ENCODE assay signal across 25 mouse cellular contexts in genomic region chr17:62135050-62135449, GRCm38 (mm10).
"Had no signal": no experiment of that assay in that cellular context is flagged by ENCODE, and none has a peak within 500 bp of the region (broad histone marks: within the 10 kb centered on the region; RNA-seq: fewer than 3 reads in every experiment).

No protein-coding gene starts in this region.

- H3K4me2 ChIP-seq: heart, embryonic 12.5 days; intestine, embryonic 15.5 days; limb, embryonic 12.5 days; liver, embryonic 11.5 days; liver, embryonic 13.5 days had no signal

- ATAC-seq: hindbrain, embryonic 16.5 days; inflammation-experienced regulatory T-cells, adult 6 months; intestine, embryonic 15.5 days; intestine, postnatal 0 days had no signal

- H3K4me3 ChIP-seq: gastrocnemius, adult 2 months; heart, embryonic 10.5 days; heart, embryonic 12.5 days; hindbrain, embryonic 10.5 days; intestine, embryonic 15.5 days; layer of hippocampus, adult 2 months; left cerebral cortex, adult 2 months; limb, embryonic 10.5 days; limb, embryonic 12.5 days; liver, embryonic 13.5 days had no signal

- H3K9me3 ChIP-seq: heart, embryonic 10.5 days; heart, embryonic 12.5 days; hindbrain, embryonic 10.5 days; intestine, embryonic 15.5 days; limb, embryonic 10.5 days; limb, embryonic 12.5 days; liver, embryonic 13.5 days had no signal

- H3K27ac ChIP-seq: gastrocnemius, adult 2 months; heart, embryonic 10.5 days; hindbrain, embryonic 10.5 days; intestine, embryonic 15.5 days; layer of hippocampus, adult 2 months; left cerebral cortex, adult 2 months; limb, embryonic 10.5 days; limb, embryonic 12.5 days; liver, embryonic 13.5 days had no signal

- H3K27me3 ChIP-seq: heart, embryonic 12.5 days; intestine, embryonic 15.5 days; limb, embryonic 12.5 days; liver, embryonic 13.5 days had no signal

- H3K4me1 ChIP-seq: heart, embryonic 10.5 days; heart, embryonic 12.5 days; hindbrain, embryonic 10.5 days; intestine, embryonic 15.5 days; limb, embryonic 10.5 days; limb, embryonic 12.5 days; liver, embryonic 13.5 days had no signal

- H3K9ac ChIP-seq: heart, embryonic 12.5 days; intestine, embryonic 15.5 days; limb, embryonic 12.5 days; liver, embryonic 13.5 days had no signal

- H3K36me3 ChIP-seq: heart, embryonic 10.5 days; heart, embryonic 12.5 days; hindbrain, embryonic 10.5 days; intestine, embryonic 15.5 days; limb, embryonic 10.5 days; limb, embryonic 12.5 days; liver, embryonic 13.5 days had no signal

- DNase-seq: gastrocnemius, adult 2 months; gastrocnemius, postnatal 10 days; gastrocnemius, postnatal 25 days; heart, adult 18-20 months; heart, postnatal 10 days; heart, postnatal 4 days; kidney, adult 18-20 months; kidney, adult 8-10 months; kidney, postnatal 10 days; kidney, postnatal 25 days; kidney, postnatal 4 days; liver; liver, embryonic 13.5 days had no signal
